Mouse (Mus musculus) lung, adult 2 months (tissue): Measurements from ENCODE around the gene Tcf7l1.

Experiments
- CTCF ChIP-seq: fragments of 200-500 bp; IDR thresholded peaks from 2 replicates; pipeline ENCODE4 v1.5.1; 2011; ENCODE audit warnings: mild to moderate bottlenecking, low read length, control low read depth; ENCODE audit not compliant: insufficient read depth
- POLR2A ChIP-seq: fragments of 200-500 bp; IDR thresholded peaks from 2 replicates; pipeline ENCODE4 v1.6.1; 2011; ENCODE audit warnings: low read depth, mild to moderate bottlenecking, control low read depth, low read length, borderline replicate concordance; ENCODE audit errors: extremely low read depth

DNA sequence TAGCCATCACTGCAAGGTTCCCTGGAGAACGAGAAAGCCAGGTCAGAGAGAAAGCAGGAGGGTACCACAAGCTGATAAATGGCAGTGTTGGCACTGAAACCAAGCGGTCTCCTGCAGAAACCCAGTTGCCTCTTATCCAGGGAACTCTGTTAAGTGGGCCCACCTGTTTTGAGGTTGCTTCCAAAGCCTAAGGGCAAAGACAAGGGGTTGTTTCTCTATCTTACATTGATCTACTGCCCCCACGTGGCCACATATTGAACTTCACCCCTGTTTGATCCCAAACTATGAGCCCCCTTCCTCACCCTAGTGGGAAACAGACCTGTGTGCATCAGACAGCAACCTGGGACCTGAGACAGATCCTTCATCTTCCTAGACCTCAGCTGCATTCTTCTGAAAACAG is 42.2 kb upstream of the Tcf7l1 start:
- TF ChIP-seq CTCF (peak; percentile 27; the same call in 1 of the 2 replicates), POLR2A (no peak)
